Mouse (Mus musculus): ENCODE measurements at regions not wholly inside any gene's neighbourhood (a gene's known extent, or its start where the extent isn't known, plus 50 kb on each side); places are given as distances from the start of the nearest gene placed in this dataset.
A peak's percentile ranks its signal among the peaks of the same experiment; 100 is the strongest.

DNA sequence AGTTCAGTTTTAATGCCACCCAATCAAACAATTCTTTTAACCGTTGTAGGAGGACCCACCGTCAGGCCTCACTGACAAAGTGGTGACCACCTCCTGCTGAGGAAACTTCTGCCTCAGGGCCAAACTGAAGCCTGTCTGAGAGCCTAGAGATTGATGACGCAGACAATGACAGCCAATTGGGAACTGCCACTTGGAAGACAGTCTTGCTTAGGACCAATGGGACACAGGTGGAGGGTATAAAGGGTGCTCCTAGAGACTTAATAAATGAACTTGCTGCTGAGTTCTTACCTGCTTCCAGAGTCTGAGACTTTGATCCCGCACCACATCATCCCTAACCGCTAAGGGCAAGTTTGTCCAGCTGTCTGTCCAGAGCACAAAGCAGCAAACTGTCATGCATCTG is 80.0 kb downstream of the Tbx4 start:
- Histone ChIP-seq H3K9me3 (no peaks in the 10 kb centered on the region), H3K36me3 (no peaks in the 10 kb centered on the region), H3K4me2 (no peak overlapping the region), H3K27ac (no peak overlapping the region), H3K27me3 (no peaks in the 10 kb centered on the region), H3K4me3 (replicated peaks) (no peak overlapping the region), H3K9ac (replicated peaks) (no peak overlapping the region), H3K4me1 (replicated peaks) (peaks cover 15% of the 10 kb centered on the region)
- no peak for ATAC-seq (ENCODE audit: insufficient number of reproducible peaks, insufficient read depth, low FRiP score, low TSS enrichment, low read depth)
- WGBS = 77% methylated on average over 5 of the region's 5 CpGs

DNA sequence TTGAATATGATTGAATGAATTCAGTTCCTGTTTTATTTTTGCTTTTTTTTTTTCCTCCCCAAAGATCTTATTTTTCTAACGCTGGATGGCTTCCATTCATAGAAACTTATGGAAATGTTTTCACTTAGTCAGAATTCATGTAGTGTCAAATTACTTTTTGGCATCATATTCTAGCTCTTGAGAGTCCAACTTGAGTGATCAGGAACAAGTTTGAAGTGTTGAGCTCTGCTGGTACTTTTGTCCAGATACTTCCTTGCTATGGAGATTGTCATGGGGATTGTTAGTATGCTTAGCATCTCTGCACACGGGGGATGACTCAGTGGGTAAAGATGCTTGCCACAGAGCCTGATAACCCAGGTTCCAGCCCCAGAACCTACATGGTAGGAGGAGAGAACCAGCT is 84.1 kb downstream of the Tbx4 start:
- Histone ChIP-seq H3K4me2 (no peak overlapping the region), H3K4me3 (replicated peaks) (no peak overlapping the region), H3K4me1 (replicated peaks) (peaks cover 8% of the 10 kb centered on the region; the same call in 1 of the 2 replicates), H3K9me3 (no peaks in the 10 kb centered on the region), H3K9ac (replicated peaks) (no peak overlapping the region), H3K27ac (no peak overlapping the region), H3K36me3 (no peaks in the 10 kb centered on the region), H3K27me3 (no peaks in the 10 kb centered on the region)
- WGBS = 73% methylated on average over 2 of the region's 2 CpGs
- ATAC-seq (ENCODE audit: insufficient number of reproducible peaks, insufficient read depth, low FRiP score, low TSS enrichment, low read depth) = no peak

DNA sequence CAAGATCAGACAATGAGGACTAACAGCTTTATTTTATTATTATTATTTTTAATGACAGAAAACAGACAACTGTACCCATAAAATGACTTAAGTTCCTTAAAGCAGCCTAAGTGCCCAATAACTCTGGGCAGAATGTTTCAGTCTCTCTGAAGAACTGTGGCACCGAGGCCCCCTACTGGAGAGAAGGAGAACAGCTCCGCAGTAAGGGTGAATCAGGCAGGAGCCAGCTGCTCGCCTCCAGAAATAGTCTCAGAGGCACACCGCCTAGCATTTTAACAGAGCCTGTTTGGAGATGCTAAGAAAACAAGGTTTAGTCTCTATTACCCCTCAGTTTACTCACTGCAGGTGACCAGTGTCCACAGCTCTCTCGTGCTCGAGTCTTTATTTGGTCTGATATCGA is 86.2 kb downstream of the Tbx4 start:
- no peaks in the 10 kb centered on the region for H3K36me3 ChIP-seq
- WGBS = 22% methylated on average over 7 of the region's 7 CpGs
- ATAC-seq (ENCODE audit: insufficient number of reproducible peaks, insufficient read depth, low FRiP score, low TSS enrichment, low read depth) = no peak

DNA sequence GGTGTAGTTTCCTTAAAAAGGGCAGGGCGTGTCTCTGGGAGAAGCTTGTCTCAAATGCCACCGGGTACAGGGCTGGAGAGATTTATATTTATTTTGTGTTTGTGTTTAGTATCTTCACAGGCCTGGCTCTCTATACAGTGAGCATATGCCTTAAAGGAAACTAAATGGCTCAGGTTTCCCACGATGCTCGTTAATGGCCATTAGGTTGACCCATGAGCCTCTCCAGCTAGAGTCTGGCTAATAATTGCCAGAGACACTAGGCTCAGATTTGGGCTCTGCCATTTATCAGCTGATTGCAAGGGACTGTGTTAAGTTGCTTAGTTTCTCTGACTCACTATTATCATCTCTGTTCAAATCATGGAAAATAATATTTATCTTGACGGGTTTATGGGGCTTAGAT is 87.5 kb downstream of the Tbx4 start:
- no peak overlapping the region for H3K4me3 ChIP-seq (replicated peaks)
- no peak overlapping the region for H3K27ac ChIP-seq
- peaks cover 8% of the 10 kb centered on the region for H3K4me1 ChIP-seq (replicated peaks)
- H3K4me2 ChIP-seq = no peak overlapping the region
- no peaks in the 10 kb centered on the region for H3K36me3 ChIP-seq
- H3K27me3 ChIP-seq = no peaks in the 10 kb centered on the region
- no peak overlapping the region for H3K9ac ChIP-seq (replicated peaks)
- ATAC-seq (ENCODE audit: insufficient number of reproducible peaks, insufficient read depth, low FRiP score, low TSS enrichment, low read depth) = no peak
- H3K9me3 ChIP-seq = no peaks in the 10 kb centered on the region
- WGBS = 35% methylated on average over 5 of the region's 5 CpGs

More for the DNA sequence above, 86.2 kb downstream of the Tbx4 start:
- Histone ChIP-seq H3K27me3 (no peaks in the 10 kb centered on the region), H3K27ac (no peak overlapping the region), H3K4me3 (replicated peaks) (no peak overlapping the region), H3K4me2 (no peak overlapping the region), H3K9ac (replicated peaks) (no peak overlapping the region), H3K4me1 (replicated peaks) (peaks cover 8% of the 10 kb centered on the region), H3K9me3 (no peaks in the 10 kb centered on the region)

DNA sequence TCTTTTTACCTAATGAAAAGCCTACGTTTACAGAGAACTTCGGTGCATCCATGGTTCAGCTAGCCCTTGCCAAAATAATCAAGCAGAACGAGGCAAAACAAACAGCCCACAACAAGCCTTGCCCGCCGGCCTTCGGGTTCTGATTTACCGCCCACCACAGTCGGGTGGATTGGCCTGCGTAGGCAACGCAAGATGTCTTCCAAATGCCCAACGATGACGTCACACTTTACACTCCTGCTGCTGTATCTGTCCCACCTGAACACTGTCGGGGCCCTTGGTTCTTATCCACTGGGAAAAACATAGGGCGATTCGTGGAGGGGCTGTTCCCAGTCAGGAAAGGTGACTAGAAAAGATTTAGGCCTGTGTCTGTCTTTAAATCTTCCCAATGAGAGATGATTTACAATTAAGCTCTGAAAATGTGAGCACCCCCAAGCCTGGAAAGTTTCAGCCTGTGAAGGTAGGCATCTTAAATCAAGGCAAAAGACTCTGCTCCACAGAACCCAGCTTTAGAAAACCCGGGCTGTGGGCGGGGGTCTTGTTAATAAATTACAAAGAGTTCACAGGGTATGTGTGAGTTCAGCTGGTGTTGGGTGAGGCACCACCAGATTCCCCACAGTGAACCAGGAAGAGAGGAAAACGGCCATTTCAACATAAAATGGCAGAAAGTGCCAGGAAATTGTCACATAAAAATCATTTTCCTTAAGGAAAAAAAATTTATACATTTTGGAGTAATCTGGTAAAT is 90.6 kb downstream of the Tbx4 start:
- Histone ChIP-seq H3K4me3 (replicated peaks) (no peak overlapping the region), H3K27me3 (no peaks in the 10 kb centered on the region), H3K9me3 (no peaks in the 10 kb centered on the region), H3K27ac (0 out of 2 replicates have a peak overlapping the region, but pooled peaks have one; percentile 3), H3K4me1 (replicated peaks) (peaks cover 8% of the 10 kb centered on the region), H3K36me3 (no peaks in the 10 kb centered on the region), H3K4me2 (no peak overlapping the region), H3K9ac (replicated peaks) (no peak overlapping the region)
- 70% methylated on average over 18 of the region's 18 CpGs for WGBS
- no peak for ATAC-seq (ENCODE audit: insufficient number of reproducible peaks, insufficient read depth, low FRiP score, low TSS enrichment, low read depth)

DNA sequence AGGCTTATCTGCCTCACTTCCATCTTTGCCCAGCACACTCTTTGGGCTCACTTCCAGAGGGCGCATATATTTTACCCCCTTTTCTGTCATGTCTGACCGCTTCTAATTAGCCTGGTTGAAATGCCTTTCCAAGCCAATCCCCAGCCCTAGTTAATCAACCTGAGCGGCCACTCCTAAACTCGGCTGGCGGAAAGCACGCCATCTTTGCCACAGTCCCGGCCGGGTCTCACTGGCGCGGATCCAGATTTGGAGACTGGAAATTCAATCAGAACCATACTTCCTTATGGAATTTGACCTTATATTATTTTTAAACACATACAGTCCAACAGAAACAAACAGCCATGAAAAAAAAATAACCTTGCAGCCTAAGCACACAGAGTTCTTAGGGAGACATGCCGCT is 94.2 kb downstream of the Tbx4 start:
- WGBS = 71% methylated on average over 11 of the region's 11 CpGs
- no peak overlapping the region for H3K27ac ChIP-seq

DNA sequence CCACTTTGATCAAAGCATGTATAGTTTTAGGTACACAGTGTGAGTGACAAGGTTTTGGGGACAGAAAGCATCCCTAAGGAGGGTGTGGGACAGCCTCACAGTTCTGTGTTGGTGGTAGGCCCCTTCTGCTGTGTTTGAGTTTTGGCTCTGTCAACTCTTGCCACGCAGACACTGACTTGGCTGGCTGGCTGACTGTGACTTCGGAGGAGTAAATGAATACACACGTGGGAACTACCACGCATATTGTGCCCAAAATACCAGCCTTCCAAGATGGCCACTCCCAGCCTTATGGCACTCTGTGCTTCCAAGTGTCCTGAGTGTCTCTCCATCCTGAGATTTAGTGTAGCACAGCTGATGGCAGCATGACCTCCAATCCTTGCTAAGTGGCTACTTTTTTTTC is 95.3 kb downstream of the Tbx4 start:
- WGBS = 90% methylated on average over 4 of the region's 4 CpGs
- Histone ChIP-seq H3K27me3 (no peaks in the 10 kb centered on the region; the same call in 1 of the 2 replicates), H3K4me3 (replicated peaks) (no peak overlapping the region), H3K9me3 (no peaks in the 10 kb centered on the region), H3K4me2 (no peak overlapping the region), H3K9ac (replicated peaks) (no peak overlapping the region), H3K36me3 (no peaks in the 10 kb centered on the region), H3K27ac (no peak overlapping the region), H3K4me1 (replicated peaks) (no peaks in the 10 kb centered on the region; the same call in none of the 2 replicates)
- ATAC-seq (ENCODE audit: insufficient number of reproducible peaks, insufficient read depth, low FRiP score, low TSS enrichment, low read depth) = no peak

More for the DNA sequence above, 94.2 kb downstream of the Tbx4 start:
- Histone ChIP-seq H3K27me3 (no peaks in the 10 kb centered on the region), H3K4me3 (replicated peaks) (no peak overlapping the region), H3K4me2 (no peak overlapping the region), H3K9ac (replicated peaks) (no peak overlapping the region), H3K36me3 (no peaks in the 10 kb centered on the region), H3K9me3 (no peaks in the 10 kb centered on the region), H3K4me1 (replicated peaks) (no peaks in the 10 kb centered on the region; the same call in none of the 2 replicates)
- no peak for ATAC-seq (ENCODE audit: insufficient number of reproducible peaks, insufficient read depth, low FRiP score, low TSS enrichment, low read depth)

DNA sequence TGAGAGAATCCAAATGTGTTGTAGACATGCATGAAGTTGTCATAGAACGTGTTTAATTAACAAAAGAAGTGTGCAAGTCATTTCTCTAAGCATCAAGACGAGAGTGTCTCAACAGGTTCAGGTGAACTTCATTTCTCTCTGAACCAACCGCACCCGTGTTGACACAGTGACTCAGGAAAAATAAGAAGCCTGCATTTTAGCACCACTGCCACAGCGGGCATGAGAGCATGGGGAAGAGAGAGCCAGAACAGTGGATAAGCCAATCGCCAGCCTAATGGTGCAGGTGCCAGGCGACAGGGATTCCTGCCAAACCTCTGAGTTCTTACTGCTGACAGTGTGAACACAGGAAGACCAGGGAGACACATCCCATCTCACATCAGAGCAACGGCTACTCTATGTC is 100.1 kb downstream of the Tbx4 start:
- 89% methylated on average over 8 of the region's 8 CpGs for WGBS
- no peak overlapping the region for H3K27ac ChIP-seq
- no peaks in the 10 kb centered on the region for H3K36me3 ChIP-seq
- H3K4me2 ChIP-seq = no peak overlapping the region
- no peaks in the 10 kb centered on the region; the same call in none of the 2 replicates for H3K27me3 ChIP-seq
- ATAC-seq (ENCODE audit: insufficient number of reproducible peaks, insufficient read depth, low FRiP score, low TSS enrichment, low read depth) = no peak
- no peak overlapping the region for H3K4me3 ChIP-seq (replicated peaks)
- no peak overlapping the region for H3K9ac ChIP-seq (replicated peaks)
- H3K4me1 ChIP-seq (replicated peaks) = peaks cover 19% of the 10 kb centered on the region
- no peaks in the 10 kb centered on the region for H3K9me3 ChIP-seq

DNA sequence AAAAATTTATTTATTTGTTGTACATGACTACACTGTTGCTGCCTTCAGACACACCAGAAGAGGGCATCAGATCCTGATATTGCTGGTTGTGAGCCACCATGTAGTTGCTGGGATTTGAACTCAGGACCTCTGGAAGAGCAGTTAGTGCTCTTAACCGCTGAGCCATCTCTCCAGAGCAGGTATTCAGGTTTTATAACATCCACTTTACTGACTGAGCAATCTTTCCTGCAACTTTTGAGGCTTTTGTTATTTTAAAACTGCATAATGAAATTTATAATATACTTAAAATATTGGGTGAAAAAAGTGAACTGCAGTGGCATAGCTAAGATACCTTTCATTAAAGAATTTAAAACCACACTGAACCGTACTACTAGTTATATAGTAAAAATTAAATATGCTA is 101.0 kb downstream of the Tbx4 start:
- Histone ChIP-seq H3K9me3 (no peaks in the 10 kb centered on the region), H3K4me1 (replicated peaks) (peaks cover 19% of the 10 kb centered on the region), H3K4me3 (replicated peaks) (no peak overlapping the region), H3K36me3 (no peaks in the 10 kb centered on the region), H3K27ac (no peak overlapping the region), H3K27me3 (no peaks in the 10 kb centered on the region; the same call in none of the 2 replicates), H3K9ac (replicated peaks) (no peak overlapping the region), H3K4me2 (no peak overlapping the region)
- ATAC-seq (ENCODE audit: insufficient number of reproducible peaks, insufficient read depth, low FRiP score, low TSS enrichment, low read depth) = no peak
- 98% methylated on average over 2 of the region's 2 CpGs for WGBS

DNA sequence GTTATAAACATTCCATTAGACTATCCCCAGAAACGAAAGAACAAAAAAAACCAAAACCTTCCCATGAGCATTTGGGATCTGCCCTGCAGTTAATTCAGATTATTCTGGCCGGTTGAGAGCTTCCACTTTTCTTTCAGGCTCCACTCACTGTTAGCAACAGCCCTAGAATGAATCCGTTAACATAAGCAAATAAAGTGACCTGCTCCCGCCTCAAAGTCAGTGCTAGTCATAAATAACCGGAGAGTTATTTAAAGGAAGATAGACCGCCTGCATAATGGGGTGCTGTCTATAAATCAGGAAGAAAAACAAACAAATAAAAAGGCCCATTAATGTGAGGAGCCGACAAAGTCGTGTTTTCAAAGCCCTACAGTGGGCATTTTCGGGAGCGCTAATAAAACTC is 103.3 kb downstream of the Tbx4 start:
- no peaks in the 10 kb centered on the region for H3K36me3 ChIP-seq
- H3K4me1 ChIP-seq (replicated peaks) = peaks cover 21% of the 10 kb centered on the region
- H3K4me2 ChIP-seq = peak overlapping the region; percentile 60
- H3K4me3 ChIP-seq (replicated peaks) = peak overlapping the region; percentile 31
- 0 out of 2 replicates have a peak, but pooled peaks have one; percentile 26 for ATAC-seq (ENCODE audit: insufficient number of reproducible peaks, insufficient read depth, low FRiP score, low TSS enrichment, low read depth)
- H3K27ac ChIP-seq = peak overlapping the region; percentile 45; the same call in 1 of the 2 replicates
- WGBS = 5% methylated on average over 10 of the region's 10 CpGs
- H3K27me3 ChIP-seq = no peaks in the 10 kb centered on the region; the same call in none of the 2 replicates
- H3K9ac ChIP-seq (replicated peaks) = peak overlapping the region; percentile 48; the same call in 1 of the 2 replicates
- H3K9me3 ChIP-seq = no peaks in the 10 kb centered on the region

DNA sequence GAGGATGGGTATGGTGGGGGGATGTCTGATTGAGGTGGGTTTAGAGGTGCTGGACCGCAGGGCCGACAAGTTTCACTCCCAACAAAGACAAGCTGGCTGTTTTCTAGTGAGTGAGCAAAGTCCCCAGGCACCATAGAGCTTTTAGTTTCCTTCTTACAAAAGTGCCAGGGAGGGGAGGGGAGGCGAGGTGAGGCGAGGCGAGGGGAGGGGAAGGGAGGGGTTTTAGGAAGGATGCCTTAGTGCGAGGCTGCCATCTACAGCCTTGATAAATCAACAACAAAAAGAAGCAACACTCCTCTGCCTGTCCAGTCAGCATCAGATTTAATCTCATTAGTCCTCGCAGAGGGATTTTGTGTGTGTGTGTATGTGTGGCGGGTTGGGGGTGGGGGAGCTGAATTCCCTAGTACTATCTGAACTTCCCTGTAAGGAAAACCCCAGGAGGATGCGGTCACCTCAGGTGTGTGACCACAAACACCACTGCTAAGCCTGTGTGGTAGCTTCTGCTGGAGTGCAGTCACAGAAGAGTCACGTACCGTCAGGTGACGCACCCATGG is 103.8 kb downstream of the Tbx4 start:
- Histone ChIP-seq H3K9me3 (no peaks in the 10 kb centered on the region), H3K36me3 (no peaks in the 10 kb centered on the region), H3K27ac (peak overlapping the region; percentile 45; the same call in 1 of the 2 replicates), H3K4me1 (replicated peaks) (peaks cover 25% of the 10 kb centered on the region), H3K4me3 (replicated peaks) (peak overlapping the region; percentile 31), H3K4me2 (peak overlapping the region; percentile 60), H3K9ac (replicated peaks) (peak overlapping the region; percentile 48; the same call in 1 of the 2 replicates), H3K27me3 (no peaks in the 10 kb centered on the region; the same call in none of the 2 replicates)
- peak; percentile 31; the same call in 1 of the 2 replicates for ATAC-seq (ENCODE audit: insufficient number of reproducible peaks, insufficient read depth, low FRiP score, low TSS enrichment, low read depth)
- WGBS = 12% methylated on average over 12 of the region's 12 CpGs
